Mouse (Mus musculus) embryonic facial prominence, embryonic 10.5 days (tissue): Measurements from ENCODE around the gene Recql. TPM values are rescaled to one million over a fixed set of nuclear protein-coding genes. Genes with fewer than 3 reads are reported as not detected.
"Not testable (repeated sequence)": the region's sequence is repeated elsewhere in the genome, so short reads cannot be mapped to it uniquely, and the experiment has no call there.

Experiments used
- DNase-seq: peaks from one replicate; pipeline ENCODE4 v3.0.0-alpha.2; 2017; ENCODE audit warnings: low spot score
- H3K27ac ChIP-seq: fragments of 300-500 bp; sonication (generic); replicated peaks from 2 replicates; pipeline ENCODE4 v1.5.1; 2016; ENCODE audit warnings: mild to moderate bottlenecking
- H3K27me3 ChIP-seq: fragments of 300-500 bp; sonication (generic); replicated peaks from 2 replicates; pipeline ENCODE4 v1.6.1; 2016; ENCODE audit warnings: low read depth, mild to moderate bottlenecking; ENCODE audit not compliant: poor library complexity, severe bottlenecking
- H3K36me3 ChIP-seq: fragments of 300-500 bp; sonication (generic); replicated peaks from 2 replicates; pipeline ENCODE4 v1.6.1; 2016; ENCODE audit warnings: mild to moderate bottlenecking, moderate library complexity
- H3K4me1 ChIP-seq: fragments of 300-500 bp; sonication (generic); 2 replicates; pipeline ENCODE4 v1.6.1; 2016
- H3K4me3 ChIP-seq: fragments of 300-500 bp; sonication (generic); 2 replicates; pipeline ENCODE4 v1.5.1; 2016; ENCODE audit warnings: mild to moderate bottlenecking, moderate library complexity
- H3K9me3 ChIP-seq: fragments of 300-500 bp; sonication (generic); 2 replicates; pipeline ENCODE4 v1.6.1; 2016; ENCODE audit warnings: mild to moderate bottlenecking
- WGBS: fragments of 180-500 bp; shearing (Covaris S2); methylation state at CpG from one replicate; pipeline ENCODE4 v1.1.7; 2016; 5-methylcytosine and 5-hydroxymethylcytosine counted together
- polyA plus RNA-seq: library from polyadenylated mRNA; unstranded; fragments of >200 nt; fragmentation: Nextera tagmentation; extraction: Ambion mirVana; gene quantifications from 2 replicates; pipeline ENCODE4 v1.2.1, GENCODE M21; 2016

Recql gene
- polyA plus RNA-seq, 1 experiment from 2014 or later = 34.3 TPM

DNA sequence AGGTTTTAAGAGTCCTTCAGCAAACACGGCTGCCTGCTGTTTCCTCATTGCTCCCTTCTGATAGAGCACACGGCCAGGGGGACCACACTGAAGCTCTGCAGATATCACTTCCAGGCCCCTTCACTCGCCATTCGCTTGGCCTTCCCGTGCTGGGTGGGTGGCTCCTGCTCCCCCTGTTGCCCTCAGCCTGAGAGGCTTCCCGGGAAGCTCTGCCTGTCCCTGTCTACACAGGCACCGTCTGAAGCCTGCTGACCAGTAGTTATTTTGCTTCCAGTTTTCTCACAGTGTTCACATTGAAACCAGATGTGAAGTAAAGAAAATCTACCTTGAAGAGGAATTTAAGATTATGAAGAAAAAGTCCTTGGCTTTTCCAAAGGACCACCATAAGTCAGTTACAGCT lies 29.8 kb downstream of the Recql start:
- peaks cover 90% of the 10 kb centered on the region for H3K36me3 ChIP-seq
- DNase-seq = no peak
- H3K27me3 ChIP-seq = no peaks in the 10 kb centered on the region

DNA sequence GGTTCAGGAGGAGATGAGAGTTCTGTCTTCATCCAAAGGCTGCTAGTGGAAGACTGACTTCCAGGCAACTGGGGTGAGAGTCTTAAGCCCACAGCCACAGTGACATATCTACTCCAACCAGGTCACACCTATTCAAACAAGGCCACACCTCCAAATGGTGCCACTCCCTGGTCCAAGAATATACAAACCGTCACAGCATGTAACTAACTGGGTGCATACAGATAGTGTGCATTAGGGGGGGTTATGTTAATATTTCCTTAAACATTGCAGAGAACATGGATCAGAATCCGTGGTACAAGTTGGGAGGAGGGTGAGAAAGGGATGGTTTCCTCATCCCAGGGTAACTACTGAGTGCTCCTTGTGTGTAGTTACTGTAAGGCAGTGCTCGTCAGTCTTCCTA lies 34.8 kb downstream of the Recql start:
- not testable (repeated sequence) for H3K27me3 ChIP-seq, DNase-seq, H3K4me1 ChIP-seq, H3K27ac ChIP-seq, H3K4me3 ChIP-seq, H3K9me3 ChIP-seq
- H3K36me3 ChIP-seq = peaks cover 70% of the 10 kb centered on the region
- WGBS = 89% methylated on average over 3 of the region's 3 CpGs

More for the DNA sequence above, 29.8 kb downstream of the Recql start:
- Histone ChIP-seq H3K27ac (no peak overlapping the region), H3K4me3 (no peak overlapping the region), H3K4me1 (no peaks in the 10 kb centered on the region), H3K9me3 (no peaks in the 10 kb centered on the region)
- 69% methylated on average over 7 of the region's 7 CpGs for WGBS

DNA sequence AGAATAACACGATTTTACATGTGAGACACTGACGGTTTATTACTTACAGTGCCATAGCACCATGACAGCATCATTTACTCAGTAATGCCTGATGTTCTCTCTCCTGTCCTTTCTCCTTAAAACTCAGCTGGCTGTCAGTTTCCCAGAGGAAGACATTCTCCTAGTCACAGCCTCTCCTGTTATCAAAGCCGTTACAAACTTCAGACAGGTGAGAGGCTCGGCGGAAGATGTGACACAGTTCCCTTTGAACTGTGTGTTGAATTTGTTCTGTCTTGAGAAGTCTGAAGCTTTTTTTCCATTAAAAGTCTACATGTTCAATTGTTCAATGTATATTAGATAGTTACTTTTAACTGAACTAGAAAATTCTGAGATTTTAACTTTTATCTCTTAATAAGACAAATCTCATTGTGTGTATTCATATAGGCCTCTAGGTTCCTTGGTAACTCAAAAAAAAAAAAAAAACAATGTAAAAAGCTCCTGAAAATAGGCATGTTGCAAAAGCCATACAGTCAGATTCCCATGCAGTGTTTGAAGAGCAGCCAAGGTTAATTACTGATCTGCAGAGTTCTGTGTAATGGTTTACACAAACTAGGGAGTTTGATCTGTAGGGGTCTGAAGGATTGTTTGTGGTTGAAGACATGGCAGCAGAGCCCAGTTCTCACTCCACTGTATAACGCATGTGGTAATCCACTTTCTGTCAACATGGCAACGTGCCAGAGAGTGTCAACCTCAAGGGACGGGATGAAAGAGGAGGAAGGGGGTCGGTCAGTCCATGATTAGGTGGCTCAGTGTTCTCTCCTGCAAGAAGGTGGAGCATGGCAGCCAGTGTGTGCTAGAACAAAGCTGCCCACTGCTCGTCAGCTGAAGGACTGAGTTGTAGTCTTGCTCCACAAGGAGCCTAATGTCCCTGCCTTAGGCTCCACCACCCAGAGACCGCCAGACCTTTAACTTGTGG lies 39.2 kb downstream of the Recql start:
- peaks cover 9% of the 10 kb centered on the region for H3K4me1 ChIP-seq
- H3K36me3 ChIP-seq = peaks cover 34% of the 10 kb centered on the region
- no peak overlapping the region for H3K27ac ChIP-seq
- WGBS = 86% methylated on average over 11 of the region's 11 CpGs
- DNase-seq = no peak
- H3K9me3 ChIP-seq = no peaks in the 10 kb centered on the region
- H3K27me3 ChIP-seq = no peaks in the 10 kb centered on the region
- no peak overlapping the region for H3K4me3 ChIP-seq

DNA sequence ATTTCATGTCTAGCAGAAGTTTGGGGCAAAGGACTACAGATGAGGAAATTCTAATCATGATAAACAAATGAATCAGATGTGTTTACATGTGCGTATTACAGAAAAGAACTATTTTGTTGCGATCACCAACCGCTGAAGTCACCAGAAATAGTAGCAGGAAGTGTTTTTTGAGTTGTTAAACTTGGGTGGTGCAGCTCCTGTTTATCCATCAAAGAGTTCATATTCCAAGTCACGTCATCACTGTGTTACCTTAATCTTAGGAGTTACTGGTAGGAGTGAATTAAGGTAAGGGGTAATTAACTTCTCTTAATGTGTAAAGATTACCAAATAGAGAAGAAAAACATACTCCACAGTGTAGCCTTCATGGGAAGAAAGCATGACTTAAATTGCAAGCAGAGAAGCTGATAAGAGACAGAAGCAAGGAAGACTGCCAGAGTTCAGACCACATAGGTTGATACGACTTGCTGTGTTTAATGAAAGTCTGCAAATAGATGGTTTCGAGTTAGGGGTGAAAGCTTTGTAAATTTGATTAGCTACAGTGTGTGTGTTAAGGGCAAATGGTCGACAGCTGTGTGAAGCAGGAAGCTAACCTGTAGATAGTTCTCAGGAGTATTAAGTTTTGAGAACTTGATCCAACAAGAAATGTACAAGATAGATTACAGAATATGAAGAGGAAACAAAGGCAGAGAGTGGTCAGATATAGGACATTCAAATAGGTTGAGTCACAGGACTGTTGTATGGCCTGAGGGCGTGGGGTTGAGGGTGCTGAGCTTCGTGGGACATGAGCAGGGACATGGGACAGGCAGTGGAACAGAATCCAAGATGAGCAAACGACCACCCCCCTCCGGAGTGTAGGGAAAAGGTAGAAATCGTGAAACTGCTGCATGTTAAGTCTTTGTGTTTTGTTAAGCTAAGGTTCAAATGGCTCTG lies 40.4 kb downstream of the Recql start:
- WGBS = 58% methylated on average over 12 of the region's 12 CpGs
- H3K4me1 ChIP-seq = peaks cover 9% of the 10 kb centered on the region
- H3K36me3 ChIP-seq = peaks cover 23% of the 10 kb centered on the region
- peak overlapping the region; percentile 87 for H3K27ac ChIP-seq
- no peaks in the 10 kb centered on the region for H3K9me3 ChIP-seq
- H3K27me3 ChIP-seq = no peaks in the 10 kb centered on the region
- peak overlapping the region; percentile 71 for H3K4me3 ChIP-seq
- no peak for DNase-seq

DNA sequence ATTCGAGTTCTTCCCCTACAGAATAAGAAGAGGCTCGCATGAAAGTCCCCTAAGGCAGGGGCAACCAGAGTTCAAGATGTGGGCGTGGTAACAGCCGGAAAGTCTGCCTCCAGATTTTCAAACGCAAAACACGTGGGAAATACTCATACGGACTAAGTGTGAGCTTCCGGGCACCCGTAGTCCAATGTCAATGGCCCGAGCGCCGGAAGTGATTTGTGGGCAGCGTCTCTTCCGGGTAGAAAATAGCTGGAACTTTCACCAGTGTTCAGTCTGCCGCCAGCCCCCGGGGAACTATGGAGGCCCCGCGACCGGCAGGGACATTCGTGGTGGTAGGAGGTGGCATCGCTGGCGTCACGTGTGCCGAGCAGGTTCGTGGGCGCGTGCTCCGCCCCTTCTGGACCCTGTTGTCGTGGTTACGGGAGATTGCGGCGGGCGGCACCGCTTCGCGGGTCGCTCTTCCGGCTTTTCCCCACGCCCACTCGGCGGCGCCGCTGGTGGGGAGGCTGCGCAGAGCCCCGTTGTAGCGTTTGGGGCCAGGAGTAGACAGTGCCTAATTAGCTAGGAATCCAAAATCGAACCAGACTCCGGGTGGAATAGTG lies 41.3 kb downstream of the Recql start, which contains the start of gene Pyroxd1:
Pyroxd1 (plus strand) TSS at position 215 of the 599 bp plus-strand sequence.
- no peaks in the 10 kb centered on the region for H3K27me3 ChIP-seq
- H3K4me1 ChIP-seq = peaks cover 9% of the 10 kb centered on the region
- DNase-seq = peak; percentile 90
- under 1% methylated on average over 48 of the region's 48 CpGs for WGBS
- peaks cover 14% of the 10 kb centered on the region for H3K36me3 ChIP-seq
- peak within 1 kb of the TSS; percentile 71 for H3K4me3 ChIP-seq
- H3K9me3 ChIP-seq = no peaks in the 10 kb centered on the region
- H3K27ac ChIP-seq = peak within 1 kb of the TSS; percentile 87

DNA sequence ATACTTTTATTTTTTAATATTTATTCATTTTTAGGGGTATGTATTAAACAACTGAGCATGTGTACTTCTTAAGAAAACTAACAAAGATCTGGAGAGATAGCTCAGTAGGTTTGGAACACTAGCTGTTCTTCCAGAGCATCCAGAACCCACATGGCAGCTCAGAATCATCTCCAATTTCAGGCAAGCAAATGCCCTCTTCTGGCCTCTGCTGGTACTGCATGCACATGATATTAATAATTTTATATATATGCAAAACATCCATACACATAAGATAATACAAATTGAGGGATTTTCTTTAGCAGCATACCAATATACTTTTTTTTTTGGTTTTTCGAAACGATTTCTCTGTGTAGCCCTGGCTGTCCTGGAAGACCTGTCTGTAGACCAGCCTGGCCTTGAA lies 43.3 kb downstream of the Recql start:
- Histone ChIP-seq H3K9me3 (no peaks in the 10 kb centered on the region), H3K4me1 (peaks cover 17% of the 10 kb centered on the region), H3K36me3 (no peaks in the 10 kb centered on the region), H3K27me3 (no peaks in the 10 kb centered on the region), H3K4me3 (no peak overlapping the region), H3K27ac (no peak overlapping the region)
- 74% methylated on average over 2 of the region's 2 CpGs for WGBS
- DNase-seq = peak; percentile 51

DNA sequence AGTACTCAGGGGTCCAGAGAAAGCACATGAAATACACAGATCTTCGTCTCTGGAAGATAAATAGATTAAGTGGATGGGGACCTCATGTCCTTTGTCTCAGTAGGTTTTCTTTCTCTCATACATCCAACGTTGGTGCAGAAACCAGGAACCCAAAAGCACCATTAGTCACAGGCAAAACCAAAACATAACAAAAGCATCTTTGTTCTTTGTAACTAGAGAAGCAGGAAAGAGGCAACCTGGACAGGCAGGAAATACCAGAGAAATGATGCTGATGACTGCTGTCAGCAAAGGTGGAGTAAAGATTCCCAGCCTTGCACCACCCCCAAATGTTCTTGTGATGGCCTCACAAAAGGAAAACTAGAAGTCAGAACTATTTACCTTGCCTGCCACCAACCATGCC lies 47.3 kb downstream of the Recql start:
- Histone ChIP-seq H3K27ac (no peak overlapping the region), H3K4me3 (no peak overlapping the region), H3K9me3 (no peaks in the 10 kb centered on the region), H3K4me1 (peaks cover 8% of the 10 kb centered on the region; the same call in 1 of the 2 replicates), H3K36me3 (no peaks in the 10 kb centered on the region), H3K27me3 (no peaks in the 10 kb centered on the region)
- WGBS = 37% methylated on average over 2 of the region's 2 CpGs
- no peak for DNase-seq

DNA sequence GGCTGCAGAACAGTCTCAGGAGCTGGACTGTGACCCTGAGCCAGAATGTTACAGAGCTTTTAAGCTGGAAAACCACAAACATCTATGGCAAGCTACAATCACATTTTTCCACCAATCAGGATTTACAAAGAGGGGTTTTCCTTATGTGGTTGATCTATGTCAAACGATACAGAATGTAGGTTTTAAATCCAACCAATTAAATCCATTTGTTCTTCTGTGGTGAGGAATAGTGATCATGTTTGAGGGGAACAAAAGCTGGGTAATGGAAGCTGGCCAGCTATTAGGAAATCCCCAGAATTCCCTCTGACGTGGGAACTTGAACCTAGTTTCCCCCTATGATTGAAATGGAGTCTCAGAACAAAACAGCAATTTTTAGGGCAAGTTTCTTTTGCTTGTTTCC lies 47.9 kb downstream of the Recql start:
- no peaks in the 10 kb centered on the region for H3K27me3 ChIP-seq
- 79% methylated on average over 2 of the region's 2 CpGs for WGBS
- no peak for DNase-seq
- peaks cover 8% of the 10 kb centered on the region; the same call in 1 of the 2 replicates for H3K4me1 ChIP-seq
- no peaks in the 10 kb centered on the region for H3K9me3 ChIP-seq
- no peak overlapping the region for H3K4me3 ChIP-seq
- H3K27ac ChIP-seq = no peak overlapping the region
- H3K36me3 ChIP-seq = no peaks in the 10 kb centered on the region

DNA sequence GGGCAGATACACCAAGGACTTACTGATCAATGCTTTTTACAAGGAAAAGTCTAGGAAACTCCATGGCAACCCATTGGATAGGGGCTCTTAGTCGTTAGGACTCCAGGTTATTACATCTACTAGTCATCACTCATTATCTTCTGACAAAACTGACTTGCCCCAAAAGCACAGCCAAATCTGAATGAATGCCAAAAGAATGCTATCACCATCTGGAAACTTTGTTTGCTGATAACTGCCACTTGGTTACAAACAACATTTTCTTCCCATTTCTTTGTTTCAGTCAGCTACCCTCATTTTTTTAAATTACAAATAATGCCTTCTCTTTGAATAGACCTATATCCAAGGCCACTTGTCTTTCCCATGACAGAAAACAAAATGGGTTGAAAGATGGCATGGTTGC lies 57.7 kb downstream of the Recql start:
- no peak overlapping the region for H3K4me3 ChIP-seq
- no peak overlapping the region for H3K27ac ChIP-seq
- DNase-seq = no peak
- H3K9me3 ChIP-seq = no peaks in the 10 kb centered on the region
- H3K4me1 ChIP-seq = peaks cover 4% of the 10 kb centered on the region; the same call in 1 of the 2 replicates
- 71% methylated on average over 1 of the region's 1 CpGs for WGBS
- no peaks in the 10 kb centered on the region for H3K36me3 ChIP-seq
- H3K27me3 ChIP-seq = no peaks in the 10 kb centered on the region

DNA sequence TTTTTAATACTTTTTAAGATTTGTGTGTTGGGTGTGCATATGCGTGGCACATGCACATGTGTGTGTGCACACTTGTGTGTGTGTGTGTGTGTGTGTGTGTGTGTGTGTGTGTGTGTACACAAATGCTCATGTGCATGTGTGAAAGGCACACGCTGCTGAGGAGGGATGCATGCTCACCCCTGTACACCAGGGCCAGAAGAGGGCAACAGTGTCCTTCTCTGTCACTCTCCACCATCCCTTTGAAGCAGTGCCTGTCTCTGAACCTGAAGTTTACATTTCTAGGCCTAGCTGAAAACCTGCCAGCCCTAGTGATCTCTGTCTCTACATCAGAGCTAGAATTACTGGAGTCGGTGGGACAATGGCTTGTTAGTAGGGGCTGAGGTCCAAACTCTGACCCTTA lies 60.3 kb downstream of the Recql start:
- H3K9me3 ChIP-seq = no peaks in the 10 kb centered on the region
- DNase-seq = no peak
- 72% methylated on average over 3 of the region's 3 CpGs for WGBS
- no peak overlapping the region for H3K4me3 ChIP-seq
- no peaks in the 10 kb centered on the region for H3K27me3 ChIP-seq
- peaks cover 4% of the 10 kb centered on the region; the same call in 1 of the 2 replicates for H3K4me1 ChIP-seq
- H3K36me3 ChIP-seq = no peaks in the 10 kb centered on the region
- H3K27ac ChIP-seq = no peak overlapping the region

DNA sequence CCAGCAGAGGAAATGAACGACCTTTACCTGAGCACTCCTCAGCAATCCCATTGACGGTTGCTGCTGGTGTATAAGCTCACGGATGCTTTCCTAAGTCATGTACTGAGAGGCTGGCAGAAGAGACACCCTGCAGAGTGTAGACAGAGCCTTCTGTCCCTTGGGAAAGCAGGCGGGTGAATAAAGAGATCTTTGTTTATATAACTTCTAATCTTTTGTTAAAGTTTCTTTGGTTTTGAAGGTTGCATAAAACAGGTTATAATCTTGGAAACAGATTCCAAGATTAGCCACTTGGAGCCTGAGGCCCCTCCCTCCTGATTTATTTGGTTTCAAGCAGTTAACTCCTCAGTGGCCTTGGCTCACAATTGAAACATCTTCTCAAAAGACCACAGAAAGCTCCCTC lies 64.0 kb downstream of the Recql start, which contains the start of gene Slco1a5:
Slco1a5 (minus strand) TSS at position 101 of the 400 bp plus-strand sequence.
- Histone ChIP-seq H3K9me3 (no peaks in the 10 kb centered on the region), H3K27me3 (no peaks in the 10 kb centered on the region), H3K4me1 (peaks cover 4% of the 10 kb centered on the region; the same call in 1 of the 2 replicates), H3K27ac (no peak within 1 kb of the TSS), H3K4me3 (no peak within 1 kb of the TSS), H3K36me3 (no peaks in the 10 kb centered on the region)
- DNase-seq = no peak
- 19% methylated on average over 4 of the region's 4 CpGs for WGBS

DNA sequence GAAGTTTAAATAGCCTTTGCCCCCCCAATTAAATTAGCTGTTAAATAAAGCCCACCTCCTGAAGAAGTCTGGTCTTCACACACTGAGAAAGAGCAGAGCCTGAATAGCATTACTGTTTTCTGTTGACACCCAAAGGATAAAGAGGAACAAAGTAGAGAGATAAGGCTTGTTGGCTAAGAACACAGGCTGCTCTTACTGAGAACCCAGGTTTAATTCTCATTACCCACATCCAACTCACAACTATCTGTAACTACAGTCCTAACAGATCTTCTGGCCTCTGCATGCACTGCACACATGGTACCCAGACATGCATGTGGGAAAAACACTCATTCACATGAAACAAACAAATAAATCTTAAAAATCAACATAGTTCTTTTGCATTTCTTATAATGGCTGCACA lies 69.8 kb downstream of the Recql start:
- no peak for DNase-seq
- no peaks in the 10 kb centered on the region for H3K9me3 ChIP-seq
- H3K27me3 ChIP-seq = no peaks in the 10 kb centered on the region
- H3K27ac ChIP-seq = no peak overlapping the region
- no peaks in the 10 kb centered on the region for H3K4me1 ChIP-seq
- no peak overlapping the region for H3K4me3 ChIP-seq
- no peaks in the 10 kb centered on the region for H3K36me3 ChIP-seq
